Mouse (Mus musculus): ENCODE measurements at regions not wholly inside any gene's neighbourhood (a gene's known extent, or its start where the extent isn't known, plus 50 kb on each side); places are given as distances from the start of the nearest gene placed in this dataset.
A peak's percentile ranks its signal among the peaks of the same experiment; 100 is the strongest.

GRCm38 (mm10) chrX:140164859-140165258 is 102.2 kb downstream of the Pih1h3b start:
- DNase-seq = no peak

DNA sequence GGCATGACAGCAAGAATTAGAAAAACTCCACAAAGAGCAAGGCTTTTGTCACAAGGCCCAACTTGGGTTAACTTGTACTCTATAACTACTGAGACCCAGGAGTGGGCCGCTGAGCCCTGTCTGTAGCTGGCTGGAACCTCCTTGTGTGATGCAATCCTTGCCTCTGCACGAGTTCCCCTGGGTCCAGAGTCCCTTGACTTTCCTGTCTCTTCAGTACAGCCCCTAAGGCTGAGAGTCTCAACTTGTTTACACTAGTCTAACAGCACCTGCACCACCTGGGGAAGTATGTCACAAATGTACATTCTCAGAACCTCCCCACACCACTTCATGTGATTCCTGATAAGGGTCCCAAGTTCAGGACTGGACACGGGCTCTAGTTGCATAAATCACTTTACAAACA is 103.3 kb downstream of the Pih1h3b start:
- no peak for DNase-seq

DNA sequence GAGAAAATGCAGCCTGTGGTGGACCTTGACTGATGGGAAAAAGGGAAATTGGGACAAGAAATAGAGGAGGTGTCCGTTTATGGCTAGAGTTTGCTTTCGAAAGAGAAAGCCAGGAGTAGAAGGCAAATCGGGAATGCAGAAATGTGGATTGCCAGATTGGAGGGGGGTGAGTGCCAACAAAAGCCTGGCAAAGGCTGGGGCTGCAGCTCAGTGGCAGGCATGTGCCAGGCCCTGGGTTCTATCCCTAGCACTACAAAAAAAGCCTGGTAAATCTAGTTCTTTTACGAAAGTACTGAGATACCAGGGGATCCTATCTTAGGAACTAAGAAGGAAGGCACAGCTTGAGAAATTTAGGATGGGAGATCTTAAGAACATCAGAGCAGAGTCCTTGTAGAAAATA is 117.2 kb downstream of the Pih1h3b start:
- DNase-seq = peak; percentile 1

DNA sequence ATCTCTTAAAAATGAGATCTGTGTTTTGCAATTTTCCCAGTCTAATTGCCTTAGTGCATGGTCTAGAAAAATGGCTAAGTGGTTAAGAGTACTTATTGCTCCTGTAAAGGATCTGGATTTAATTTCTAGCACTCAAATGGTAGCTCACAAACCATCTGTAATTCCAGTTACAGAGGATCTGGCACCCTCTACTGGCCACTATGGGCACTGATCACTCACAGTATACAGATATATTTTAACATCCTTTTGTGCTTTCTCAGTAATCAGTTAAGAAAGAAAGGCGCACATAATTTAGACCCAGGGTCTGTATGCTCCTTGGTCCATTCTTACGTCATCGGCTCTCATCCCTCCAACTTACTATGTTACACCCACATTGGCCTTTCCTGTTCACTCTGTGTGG is 120.3 kb downstream of the Pih1h3b start:
- DNase-seq = no peak

- no peak for DNase-seq
These were observed 138.4 kb upstream of the Frmpd3 start for GRCm38 (mm10) chrX:140203676-140204075.

DNA sequence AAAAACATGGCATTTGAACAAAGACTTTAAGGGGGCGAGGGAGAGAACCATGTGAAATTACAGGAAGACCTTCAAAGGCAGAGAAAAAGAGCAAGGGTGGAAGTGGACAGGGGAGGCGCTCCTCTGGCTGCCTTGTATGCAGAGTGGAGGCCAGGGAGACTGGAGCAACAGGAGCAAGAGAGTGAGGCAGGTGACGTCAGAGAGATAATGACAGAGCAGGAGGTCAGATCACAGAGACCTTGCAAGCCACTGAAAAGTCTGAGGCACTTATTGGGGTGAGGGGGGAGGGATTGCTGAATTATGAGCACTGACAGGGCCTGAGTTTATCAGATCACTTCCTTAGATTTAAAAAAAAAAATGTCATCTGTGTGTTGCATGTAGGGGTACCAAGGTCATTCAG is 133.3 kb upstream of the Frmpd3 start:
- no peak for DNase-seq

DNA sequence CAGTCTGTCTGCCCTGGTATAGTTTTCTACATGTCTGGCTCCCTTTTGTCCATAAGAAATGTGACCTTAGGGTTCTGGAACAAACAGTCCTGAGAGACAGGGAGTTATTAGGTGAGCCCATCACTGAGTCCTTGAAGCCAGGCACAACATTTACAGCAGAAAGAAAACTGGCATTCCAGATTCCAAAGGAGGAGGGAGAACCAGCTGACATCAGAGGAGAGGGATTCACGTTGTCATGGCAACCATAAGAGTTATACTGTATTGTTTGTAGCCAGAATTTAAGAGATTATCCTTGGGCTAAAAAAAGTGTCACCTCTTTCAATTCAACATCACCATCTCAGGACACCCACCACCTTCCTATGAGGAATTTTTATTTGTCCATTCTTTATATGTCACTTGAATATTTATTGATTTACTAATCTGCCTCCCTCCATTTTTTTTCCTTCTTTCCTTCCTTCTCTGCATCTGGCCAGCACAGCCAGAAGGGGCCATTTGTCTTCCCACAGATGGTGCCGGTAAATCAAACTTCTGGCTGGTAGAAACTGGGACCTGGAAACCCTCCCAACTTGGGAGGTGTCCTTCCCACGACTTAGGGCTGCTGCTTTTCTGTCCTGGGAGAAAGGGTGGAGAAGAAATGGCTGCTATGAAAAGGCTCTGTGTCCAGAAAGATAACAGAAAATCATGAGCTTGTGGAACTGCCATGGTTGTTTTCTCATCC is 129.3 kb upstream of the Frmpd3 start:
- DNase-seq = no peak

GRCm38 (mm10) chrX:140214198-140214849 is 127.7 kb upstream of the Frmpd3 start:
- peak; percentile 5 for DNase-seq

GRCm38 (mm10) chrX:140255790-140256189 is 86.3 kb upstream of the Frmpd3 start:
- DNase-seq = no peak

DNA sequence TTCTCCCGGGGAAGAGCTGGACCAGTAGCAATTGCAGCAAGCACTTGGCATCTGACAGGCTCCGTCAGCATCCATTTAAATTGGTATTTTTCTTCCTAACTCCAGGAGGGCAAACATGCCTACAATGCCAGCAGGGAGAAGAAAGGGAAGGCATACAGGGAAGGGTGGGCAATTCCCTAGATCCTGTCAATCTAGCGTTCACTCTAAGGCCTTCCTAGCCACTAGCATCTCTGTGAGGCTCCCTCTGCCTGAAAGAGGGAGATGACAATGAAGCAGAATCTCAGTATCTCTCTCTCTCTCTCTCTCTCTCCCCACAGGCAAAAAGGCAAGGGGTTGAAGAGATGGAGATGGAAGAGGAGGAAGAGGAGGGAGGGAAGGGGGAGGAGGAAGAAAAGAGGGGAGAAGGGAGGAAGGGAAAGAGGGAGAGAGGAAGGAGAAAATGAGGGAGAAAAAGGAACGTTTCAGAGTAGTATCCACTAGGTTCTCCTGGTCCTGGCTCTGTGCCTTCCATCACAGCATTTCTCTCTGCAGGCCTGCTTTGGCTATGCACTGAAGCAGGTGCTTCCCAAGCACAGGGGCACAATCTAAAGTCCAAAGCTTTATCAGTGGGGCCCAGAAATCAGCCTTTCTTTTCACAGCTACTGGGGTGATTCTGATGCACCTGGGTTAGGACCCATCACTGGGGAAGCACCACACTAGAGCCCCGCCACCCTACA is 72.2 kb upstream of the Frmpd3 start:
- no peak for DNase-seq

DNA sequence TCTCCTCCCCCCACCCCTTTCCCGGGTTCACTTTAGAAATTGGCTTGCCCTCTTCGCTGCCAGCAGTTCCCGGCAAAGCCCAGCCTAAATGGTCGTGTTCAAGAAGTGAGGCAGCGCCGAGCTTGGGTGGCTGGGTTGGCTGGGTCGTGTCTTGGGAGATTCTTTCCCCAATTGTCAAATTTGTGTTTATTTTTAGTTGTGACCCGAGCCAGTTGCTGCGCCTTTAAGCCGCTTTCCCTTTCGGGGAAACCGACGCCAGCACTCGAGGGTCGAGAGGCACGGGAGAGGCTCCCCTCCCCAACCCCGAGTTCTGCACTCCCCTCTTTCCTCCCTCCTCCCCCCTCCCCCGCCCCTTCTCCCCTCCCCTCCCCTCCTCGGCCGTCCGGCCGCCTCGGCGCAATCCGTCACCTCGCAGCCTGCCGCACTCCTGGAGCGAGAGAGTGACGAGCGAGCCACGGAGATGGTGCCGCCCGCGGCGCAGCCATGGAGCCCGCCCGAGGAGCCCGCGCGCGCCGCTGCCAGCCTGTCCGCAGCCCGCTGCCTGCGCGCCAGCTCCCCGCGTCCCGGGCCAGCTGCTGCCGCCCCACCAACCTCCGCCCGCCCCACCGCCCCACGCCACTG is 64.6 kb upstream of the Frmpd3 start:
- DNase-seq = no peak

DNA sequence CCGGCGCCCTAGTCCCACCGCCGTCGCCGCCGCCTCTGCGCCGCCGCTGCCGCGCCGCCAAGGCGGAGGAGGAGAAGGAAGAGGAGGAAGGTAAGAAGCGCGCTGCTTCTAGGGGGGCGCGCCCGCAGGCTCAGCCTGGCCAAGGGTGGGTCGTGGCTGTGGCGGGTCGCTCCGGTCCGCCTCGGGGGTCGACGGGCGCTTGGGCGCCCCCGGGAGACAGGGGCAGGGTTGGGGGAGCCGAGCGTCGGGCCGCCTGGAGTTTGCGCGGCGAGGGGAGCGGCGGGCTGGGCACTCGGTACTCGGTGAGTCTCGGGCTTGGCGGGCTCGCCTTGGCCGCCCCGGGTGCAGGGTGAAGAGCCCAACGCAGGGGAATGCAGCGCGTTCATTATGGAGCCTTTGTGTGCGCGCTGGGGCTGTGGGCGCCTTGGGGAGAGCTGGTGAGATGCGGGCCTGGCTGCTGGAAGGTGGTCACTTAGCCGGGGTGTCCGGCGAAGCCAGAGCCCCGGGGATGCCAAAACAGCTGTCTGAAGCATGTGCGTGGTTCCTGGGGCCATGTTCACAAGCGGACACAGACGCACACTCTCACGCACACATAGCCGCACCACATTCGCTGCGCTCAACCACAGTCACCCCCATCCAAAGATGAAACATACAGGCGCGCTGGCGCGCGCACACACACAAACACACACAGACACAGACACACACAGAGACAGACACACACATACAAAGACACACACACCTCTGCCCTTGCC is 63.9 kb upstream of the Frmpd3 start:
- DNase-seq = no peak

DNA sequence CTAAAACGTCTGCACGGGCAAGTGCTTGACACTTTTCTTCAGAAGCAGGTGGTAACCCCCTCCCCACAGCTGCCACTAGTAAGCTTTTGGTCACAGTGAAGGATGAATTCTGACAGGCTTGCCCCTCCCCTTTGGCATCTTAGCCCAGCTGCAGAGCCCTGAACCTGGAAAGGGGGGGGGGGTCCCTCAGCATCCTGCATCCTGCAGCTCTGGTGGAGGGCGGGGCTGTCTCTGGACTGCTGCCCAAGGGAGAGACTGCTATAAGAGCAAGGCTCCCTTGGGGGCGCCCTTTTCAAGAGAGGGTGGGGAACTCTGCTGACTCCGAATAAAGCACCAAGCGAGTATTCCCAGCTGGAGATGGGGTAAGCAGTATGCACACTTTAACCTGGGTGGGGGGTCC is 62.8 kb upstream of the Frmpd3 start:
- no peak for DNase-seq

DNA sequence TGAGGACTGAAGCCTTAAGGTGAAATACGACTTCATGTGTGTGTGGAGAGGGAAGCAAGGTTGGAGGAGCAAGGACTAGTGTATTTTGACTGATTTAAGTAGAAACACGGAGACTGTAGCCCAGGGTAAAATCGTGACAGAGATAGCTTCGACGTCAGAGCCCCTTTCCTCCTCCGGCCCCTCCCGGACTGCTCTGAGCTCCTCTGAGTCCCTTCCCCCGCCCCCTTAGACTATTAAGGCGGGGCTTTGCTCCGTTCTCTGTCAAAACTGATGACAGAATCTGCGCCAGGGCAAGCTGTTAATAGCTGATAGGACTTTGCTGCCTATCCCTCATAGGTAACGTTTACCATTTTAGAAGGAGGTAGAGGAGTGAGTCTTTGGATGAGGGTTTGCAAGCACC is 62.0 kb upstream of the Frmpd3 start:
- DNase-seq = no peak

Measured in cerebellum, adult 11 months (tissue).